Mouse (Mus musculus) kidney, postnatal 36 days (tissue): ENCODE data around the gene Tmprss12.
A peak's percentile ranks its signal among the peaks of the same experiment; 100 is the strongest.
"Not testable (repeated sequence)": the region's sequence is repeated elsewhere in the genome, so short reads cannot be mapped to it uniquely, and the experiment has no call there.

Experiments
- DNase-seq, 2 experiments: peaks; one replicate each; pipeline ENCODE4 v3.0.0; 2021 to 2022; ENCODE audit warnings: mixed read lengths in 2 of 2

Gene Tmprss12

GRCm38 (mm10) chr15:100280626-100281025, at the start of gene Tmprss12:
Gene Tmprss12 (plus strand): TSS chr15:100280837.
- DNase-seq = no peak

GRCm38 (mm10) chr15:100231616-100232525, 48.8 kb upstream of the Tmprss12 start:
- DNase-seq = peak in 1 of 2 experiments; percentile 21

GRCm38 (mm10) chr15:100235208-100235965, 45.2 kb upstream of the Tmprss12 start:
- DNase-seq = no peak

GRCm38 (mm10) chr15:100236952-100237351, 43.7 kb upstream of the Tmprss12 start:
- DNase-seq = no peak

- DNase-seq = no peak
Measured at GRCm38 (mm10) chr15:100241780-100242179, 38.9 kb upstream of the Tmprss12 start.

- DNase-seq = no peak
Measured at GRCm38 (mm10) chr15:100245951-100246350, 34.7 kb upstream of the Tmprss12 start.

- no peak for DNase-seq
Measured at GRCm38 (mm10) chr15:100247296-100247695, 33.3 kb upstream of the Tmprss12 start.

GRCm38 (mm10) chr15:100248665-100249433, 31.8 kb upstream of the Tmprss12 start:
- DNase-seq = no peak

- peak in 1 of 2 experiments; percentile 29 for DNase-seq
Measured at GRCm38 (mm10) chr15:100251153-100251780, 29.4 kb upstream of the Tmprss12 start.

GRCm38 (mm10) chr15:100256386-100256785, 24.3 kb upstream of the Tmprss12 start:
- DNase-seq = no peak

- DNase-seq = no peak
Measured at GRCm38 (mm10) chr15:100257305-100257704, 23.3 kb upstream of the Tmprss12 start.

GRCm38 (mm10) chr15:100258646-100259425, 21.8 kb upstream of the Tmprss12 start:
- no peak for DNase-seq

GRCm38 (mm10) chr15:100260351-100260750, 20.3 kb upstream of the Tmprss12 start:
- DNase-seq = not testable (repeated sequence)

GRCm38 (mm10) chr15:100263246-100263905, 17.3 kb upstream of the Tmprss12 start:
- peak in 1 of 2 experiments; percentile 16 for DNase-seq

- no peak for DNase-seq
Measured at GRCm38 (mm10) chr15:100265586-100266325, 14.9 kb upstream of the Tmprss12 start.

GRCm38 (mm10) chr15:100268916-100269315, 11.7 kb upstream of the Tmprss12 start:
- DNase-seq = no peak

GRCm38 (mm10) chr15:100269776-100270175, 10.9 kb upstream of the Tmprss12 start:
- peak; percentile 10 to 32 for DNase-seq

- not testable (repeated sequence) for DNase-seq
Measured at GRCm38 (mm10) chr15:100270609-100271008, 10.0 kb upstream of the Tmprss12 start.

- DNase-seq = no peak
Measured at GRCm38 (mm10) chr15:100271411-100271810, 9.2 kb upstream of the Tmprss12 start.

GRCm38 (mm10) chr15:100273791-100274308, 6.8 kb upstream of the Tmprss12 start:
- peak; percentile 41 to 43 for DNase-seq
